Mouse (Mus musculus): ENCODE data around the gene Zfp872.

DNA sequence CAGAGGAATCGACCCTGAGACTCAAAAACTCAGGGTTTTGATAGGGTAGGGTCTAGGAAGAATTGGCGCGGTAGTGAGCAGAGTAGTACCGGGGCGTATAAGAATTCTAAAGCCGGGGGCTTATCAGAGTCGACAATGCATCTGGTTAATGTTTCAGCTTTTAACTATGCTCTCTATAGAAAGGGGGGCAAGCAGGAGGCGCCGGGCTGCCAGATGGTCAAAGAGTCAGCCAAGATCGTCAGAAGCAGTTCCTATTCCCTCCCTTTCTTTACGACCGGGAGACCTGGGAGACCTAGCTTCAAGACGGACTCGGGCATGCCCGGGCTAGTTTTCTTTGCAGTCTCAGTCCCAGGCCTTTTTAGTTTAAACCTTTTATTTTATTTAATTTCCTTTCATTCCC lies 39.0 kb downstream of the Zfp872 start:
- TF ChIP-seq CTCF (IDR thresholded peaks at IDR 0.05; ENCODE audit: borderline replicate concordance, extremely low read depth, insufficient read depth, insufficient read length) (no peak), POLR2A (IDR thresholded peaks at IDR 0.05; ENCODE audit: borderline replicate concordance, extremely low read depth, insufficient read depth, insufficient read length, poor library complexity, severe bottlenecking) (no peak)

Data from brain, embryonic 14.5 days (tissue).